Mouse (Mus musculus): ENCODE measurements around the gene Megf8. TPM values are rescaled to one million over a fixed set of nuclear protein-coding genes. Genes with fewer than 3 reads are reported as not detected.

Gene Megf8
- polyA plus RNA-seq, 1 experiment from 2014 or later: 8.1 TPM

GRCm38 (mm10) chr7:25384318-25384717 is 67.4 kb downstream of the Megf8 start:
- H3K9ac ChIP-seq: no peak overlapping the region
- H3K4me3 ChIP-seq (replicated peaks): no peak overlapping the region
- no peaks in the 10 kb centered on the region for H3K9me3 ChIP-seq
- H3K36me3 ChIP-seq: peaks cover 15% of the 10 kb centered on the region
- no peak overlapping the region for H3K27ac ChIP-seq
- no peak for ATAC-seq
- 89% methylated on average over 13 of the region's 13 CpGs for WGBS
- H3K27me3 ChIP-seq (replicated peaks): no peaks in the 10 kb centered on the region
- H3K4me2 ChIP-seq (replicated peaks): no peak overlapping the region
- H3K4me1 ChIP-seq (replicated peaks): peaks cover 19% of the 10 kb centered on the region

- Histone ChIP-seq H3K27me3 (replicated peaks) (no peaks in the 10 kb centered on the region), H3K9me3 (no peaks in the 10 kb centered on the region), H3K36me3 (peaks cover 15% of the 10 kb centered on the region), H3K4me3 (replicated peaks) (no peak overlapping the region), H3K4me1 (replicated peaks) (peaks cover 21% of the 10 kb centered on the region), H3K4me2 (replicated peaks) (no peak overlapping the region), H3K9ac (no peak overlapping the region), H3K27ac (no peak overlapping the region)
- 85% methylated on average over 9 of the region's 9 CpGs for WGBS
- no peak for ATAC-seq
Measured at GRCm38 (mm10) chr7:25384818-25385217, 67.9 kb downstream of the Megf8 start.

- 92% methylated on average over 12 of the region's 12 CpGs for WGBS
- peaks cover 15% of the 10 kb centered on the region for H3K36me3 ChIP-seq
Measured at GRCm38 (mm10) chr7:25385259-25385658, 68.3 kb downstream of the Megf8 start.

GRCm38 (mm10) chr7:25385850-25386555 is 69.0 kb downstream of the Megf8 start:
- ATAC-seq: peak; percentile 32; the same call in 1 of the 2 replicates
- no peak overlapping the region for H3K4me3 ChIP-seq (replicated peaks)
- H3K9ac ChIP-seq: peak overlapping the region; percentile 8; the same call in 1 of the 2 replicates
- H3K9me3 ChIP-seq: no peaks in the 10 kb centered on the region
- peaks cover 27% of the 10 kb centered on the region for H3K4me1 ChIP-seq (replicated peaks)
- H3K27ac ChIP-seq: peak overlapping the region; percentile 62
- H3K4me2 ChIP-seq (replicated peaks): no peak overlapping the region
- peaks cover 15% of the 10 kb centered on the region for H3K36me3 ChIP-seq
- WGBS: 62% methylated on average over 12 of the region's 12 CpGs
- H3K27me3 ChIP-seq (replicated peaks): no peaks in the 10 kb centered on the region

More at GRCm38 (mm10) chr7:25385259-25385658, 68.3 kb downstream of the Megf8 start:
- Histone ChIP-seq H3K4me3 (replicated peaks) (no peak overlapping the region), H3K9me3 (no peaks in the 10 kb centered on the region), H3K9ac (no peak overlapping the region), H3K4me1 (replicated peaks) (peaks cover 21% of the 10 kb centered on the region), H3K27ac (no peak overlapping the region), H3K27me3 (replicated peaks) (no peaks in the 10 kb centered on the region), H3K4me2 (replicated peaks) (no peak overlapping the region)
- no peak for ATAC-seq

- ATAC-seq: no peak
- 95% methylated on average over 18 of the region's 18 CpGs for WGBS
- Histone ChIP-seq H3K4me3 (replicated peaks) (no peak overlapping the region), H3K9ac (no peak overlapping the region), H3K27ac (no peak overlapping the region), H3K27me3 (replicated peaks) (no peaks in the 10 kb centered on the region), H3K36me3 (peaks cover 14% of the 10 kb centered on the region), H3K4me2 (replicated peaks) (no peak overlapping the region), H3K9me3 (no peaks in the 10 kb centered on the region), H3K4me1 (replicated peaks) (peaks cover 38% of the 10 kb centered on the region)
Measured at GRCm38 (mm10) chr7:25387811-25388440, 71.0 kb downstream of the Megf8 start.

GRCm38 (mm10) chr7:25388916-25389315 is 72.0 kb downstream of the Megf8 start:
- Histone ChIP-seq H3K9me3 (no peaks in the 10 kb centered on the region), H3K4me3 (replicated peaks) (no peak overlapping the region), H3K36me3 (peaks cover 7% of the 10 kb centered on the region), H3K27ac (no peak overlapping the region), H3K9ac (no peak overlapping the region), H3K27me3 (replicated peaks) (no peaks in the 10 kb centered on the region), H3K4me1 (replicated peaks) (peaks cover 44% of the 10 kb centered on the region), H3K4me2 (replicated peaks) (no peak overlapping the region)
- ATAC-seq: no peak
- WGBS: 76% methylated on average over 7 of the region's 7 CpGs

GRCm38 (mm10) chr7:25390054-25390770 is 73.2 kb downstream of the Megf8 start:
- Histone ChIP-seq H3K9me3 (no peaks in the 10 kb centered on the region), H3K27me3 (replicated peaks) (no peaks in the 10 kb centered on the region), H3K36me3 (no peaks in the 10 kb centered on the region), H3K4me1 (replicated peaks) (peaks cover 51% of the 10 kb centered on the region), H3K4me3 (replicated peaks) (no peak overlapping the region), H3K4me2 (replicated peaks) (peak overlapping the region; percentile 11; the same call in 1 of the 2 replicates), H3K9ac (no peak overlapping the region), H3K27ac (peak overlapping the region; percentile 59)
- WGBS: 48% methylated on average over 8 of the region's 8 CpGs
- ATAC-seq: peak; percentile 76

- H3K27me3 ChIP-seq (replicated peaks): no peaks in the 10 kb centered on the region
- H3K27ac ChIP-seq: no peak overlapping the region
- H3K4me1 ChIP-seq (replicated peaks): peaks cover 47% of the 10 kb centered on the region
- no peak overlapping the region for H3K4me3 ChIP-seq (replicated peaks)
- ATAC-seq: no peak
- H3K9me3 ChIP-seq: no peaks in the 10 kb centered on the region
- H3K36me3 ChIP-seq: no peaks in the 10 kb centered on the region
- no peak overlapping the region for H3K4me2 ChIP-seq (replicated peaks)
- no peak overlapping the region for H3K9ac ChIP-seq
- 37% methylated on average over 2 of the region's 2 CpGs for WGBS
Measured at GRCm38 (mm10) chr7:25390986-25391385, 74.0 kb downstream of the Megf8 start.

- Histone ChIP-seq H3K4me1 (replicated peaks) (peaks cover 46% of the 10 kb centered on the region), H3K36me3 (no peaks in the 10 kb centered on the region), H3K9me3 (no peaks in the 10 kb centered on the region), H3K4me3 (replicated peaks) (no peak overlapping the region), H3K27ac (no peak overlapping the region), H3K4me2 (replicated peaks) (no peak overlapping the region), H3K9ac (no peak overlapping the region), H3K27me3 (replicated peaks) (no peaks in the 10 kb centered on the region)
- WGBS: 64% methylated on average over 2 of the region's 2 CpGs
- ATAC-seq: no peak
Measured at GRCm38 (mm10) chr7:25391856-25392453, 75.0 kb downstream of the Megf8 start.

- Histone ChIP-seq H3K9ac (no peak overlapping the region), H3K27me3 (replicated peaks) (no peaks in the 10 kb centered on the region), H3K4me2 (replicated peaks) (no peak overlapping the region), H3K4me3 (replicated peaks) (no peak overlapping the region), H3K9me3 (no peaks in the 10 kb centered on the region), H3K4me1 (replicated peaks) (peaks cover 46% of the 10 kb centered on the region), H3K36me3 (no peaks in the 10 kb centered on the region), H3K27ac (no peak overlapping the region)
- ATAC-seq: no peak
- WGBS: 67% methylated on average over 7 of the region's 7 CpGs
Measured at GRCm38 (mm10) chr7:25392851-25393250, 75.9 kb downstream of the Megf8 start.

- Histone ChIP-seq H3K4me3 (replicated peaks) (no peak overlapping the region), H3K27ac (no peak overlapping the region), H3K36me3 (no peaks in the 10 kb centered on the region), H3K9ac (no peak overlapping the region), H3K4me2 (replicated peaks) (peak overlapping the region; percentile 71), H3K9me3 (no peaks in the 10 kb centered on the region), H3K4me1 (replicated peaks) (peaks cover 46% of the 10 kb centered on the region), H3K27me3 (replicated peaks) (no peaks in the 10 kb centered on the region)
- WGBS: 78% methylated on average over 8 of the region's 8 CpGs
- no peak for ATAC-seq
Measured at GRCm38 (mm10) chr7:25393451-25394210, 76.7 kb downstream of the Megf8 start.

Measured in intestine, embryonic 15.5 days (tissue).